Mouse (Mus musculus): ENCODE measurements around the gene Stard7.

Gene Stard7

DNA sequence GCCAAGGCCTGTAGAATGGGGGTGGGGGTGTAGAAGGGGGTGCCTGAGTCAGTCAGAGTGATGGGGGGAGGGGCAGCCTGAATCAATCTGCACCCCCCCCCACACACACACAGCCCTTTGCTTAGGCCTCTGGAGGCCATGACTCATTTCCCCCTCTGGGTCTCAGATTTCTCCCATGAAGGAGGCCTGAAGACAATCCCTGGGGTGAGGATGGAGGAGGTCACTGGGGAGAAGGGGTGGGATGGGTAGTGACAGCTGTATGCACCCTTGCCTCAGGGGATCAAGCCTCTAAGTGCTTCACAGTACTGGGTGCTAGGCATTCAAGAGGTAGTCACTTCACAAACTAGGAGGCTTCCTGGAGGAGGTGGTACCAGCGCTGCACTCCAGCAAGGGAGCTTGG lies 53.6 kb downstream of the Stard7 start:
- DNase-seq = no peak

DNA sequence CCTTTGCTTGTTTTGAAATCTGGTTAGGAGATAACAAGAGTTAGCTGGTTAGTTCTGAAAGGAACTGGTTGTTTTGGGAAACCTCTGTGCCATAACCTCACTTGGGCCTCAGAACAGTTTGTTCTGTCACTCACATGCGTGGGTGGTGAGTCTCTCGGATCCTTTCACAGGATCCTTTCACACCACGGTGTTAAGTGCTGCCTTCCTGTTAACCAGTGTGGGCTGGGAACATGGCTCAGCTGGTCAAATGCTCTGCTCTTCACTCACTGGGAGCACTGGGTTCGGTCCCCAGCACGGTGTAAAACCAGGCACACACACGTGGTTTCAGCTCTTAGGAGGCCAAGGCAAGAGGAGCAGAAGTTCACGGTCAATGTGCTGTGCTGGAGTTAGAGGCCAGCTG lies 54.4 kb downstream of the Stard7 start:
- DNase-seq = no peak

GRCm38 (mm10) chr2:127328090-127328851 lies 58.3 kb downstream of the Stard7 start:
- peak in 1 of 2 experiments; percentile 27 for DNase-seq

- peak; percentile 71 to 73 for DNase-seq
Observed at GRCm38 (mm10) chr2:127332807-127333570, 63.0 kb downstream of the Stard7 start.

DNA sequence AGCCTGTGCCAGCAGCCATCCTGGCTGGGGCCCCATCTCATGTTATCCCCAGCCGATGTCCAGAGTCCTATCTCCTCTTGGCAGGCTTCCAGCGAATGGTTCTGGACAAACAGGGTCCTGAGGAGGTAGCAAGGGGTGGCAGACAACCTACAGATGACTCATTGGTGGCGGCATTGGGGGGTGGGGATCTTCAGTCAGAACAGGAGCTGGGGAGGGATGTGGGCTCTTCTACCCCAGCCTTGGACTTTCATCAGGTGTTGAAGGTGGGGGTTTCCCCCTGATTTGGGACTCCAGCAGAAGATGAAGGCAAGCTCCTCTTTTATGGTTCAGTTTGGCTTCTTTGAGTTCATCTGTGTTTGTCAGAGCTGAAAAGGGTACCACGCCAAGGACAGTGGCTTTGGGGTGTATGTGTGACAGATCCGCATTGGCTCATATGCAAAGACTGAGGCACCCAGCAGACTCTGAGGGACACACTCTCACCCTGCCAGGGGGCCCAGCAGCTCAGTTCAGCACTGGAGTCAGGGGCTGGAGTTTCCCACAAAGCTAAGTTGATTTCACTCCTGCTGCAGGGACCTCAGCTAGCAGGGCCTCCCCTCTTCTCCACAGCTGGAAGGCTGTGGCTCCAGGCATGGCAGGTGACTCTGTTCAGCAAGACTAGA lies 64.1 kb downstream of the Stard7 start:
- DNase-seq = peak; percentile 68

- peak; percentile 94 to 95 for DNase-seq
Observed at GRCm38 (mm10) chr2:127335078-127335541, 65.1 kb downstream of the Stard7 start.

DNA sequence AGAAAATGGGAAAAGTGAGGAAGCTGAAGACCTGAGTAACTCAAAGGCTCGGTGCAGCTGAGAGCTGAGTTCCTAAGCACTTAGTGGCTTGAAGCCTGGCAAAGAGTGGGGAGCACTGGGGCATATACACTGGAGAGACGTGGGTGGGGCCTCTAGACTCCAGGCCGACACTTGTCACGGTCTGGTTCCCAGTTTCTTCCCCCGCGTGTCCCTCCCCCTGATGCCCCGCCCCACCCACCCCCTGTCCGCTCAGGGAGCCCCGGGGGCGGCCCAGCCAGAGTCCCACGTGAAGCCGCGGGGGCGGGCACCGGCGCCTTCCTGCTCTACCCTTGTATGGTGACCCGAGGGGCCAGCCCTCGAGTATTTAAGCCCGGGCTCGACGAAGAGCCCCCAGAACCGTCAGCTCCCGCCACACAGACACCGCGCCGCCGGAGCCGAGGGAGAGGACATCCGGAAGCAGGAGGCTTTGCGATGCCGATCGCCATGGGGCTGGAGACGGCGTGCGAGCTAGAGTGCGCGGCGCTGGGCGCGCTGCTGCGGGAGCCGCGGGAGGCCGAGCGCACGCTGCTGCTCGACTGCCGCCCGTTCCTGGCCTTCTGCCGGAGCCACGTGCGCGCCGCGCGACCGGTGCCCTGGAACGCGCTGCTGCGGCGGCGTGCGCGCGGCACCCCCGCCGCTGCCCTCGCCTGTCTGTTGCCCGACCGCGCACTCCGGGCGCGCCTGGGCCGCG lies 65.9 kb downstream of the Stard7 start, which contains the start of gene Dusp2:
Gene Dusp2, plus strand, starts transcription at position 393 of the 730 bp plus-strand sequence.
- DNase-seq = peak; percentile 99

GRCm38 (mm10) chr2:127336497-127336832 lies 66.4 kb downstream of the Stard7 start:
- no peak for DNase-seq

- no peak for DNase-seq
Observed at GRCm38 (mm10) chr2:127336885-127337284, 66.9 kb downstream of the Stard7 start.

DNA sequence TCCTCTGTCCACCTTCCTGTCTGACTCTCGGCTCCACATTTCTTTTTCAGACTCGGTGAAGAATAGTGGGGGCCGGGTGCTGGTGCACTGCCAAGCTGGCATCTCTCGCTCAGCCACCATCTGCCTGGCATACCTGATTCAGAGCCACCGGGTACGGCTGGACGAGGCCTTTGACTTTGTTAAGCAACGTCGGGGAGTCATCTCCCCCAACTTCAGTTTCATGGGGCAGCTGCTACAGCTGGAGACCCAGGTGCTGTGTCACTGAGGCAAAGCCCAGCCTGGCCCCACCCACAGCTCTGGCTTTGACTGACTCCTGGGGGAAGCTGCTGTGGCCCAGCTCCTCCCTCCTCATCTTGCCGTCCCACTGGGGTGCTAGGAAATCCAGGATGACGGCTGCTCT lies 67.5 kb downstream of the Stard7 start:
- DNase-seq = peak; percentile 72 to 74

GRCm38 (mm10) chr2:127338012-127338411 lies 68.0 kb downstream of the Stard7 start:
- peak; percentile 88 to 90 for DNase-seq

GRCm38 (mm10) chr2:127338416-127338815 lies 68.4 kb downstream of the Stard7 start, which contains the start of gene Astl:
Gene Astl, plus strand, starts transcription at chr2:127338639.
- no peak for DNase-seq

DNA sequence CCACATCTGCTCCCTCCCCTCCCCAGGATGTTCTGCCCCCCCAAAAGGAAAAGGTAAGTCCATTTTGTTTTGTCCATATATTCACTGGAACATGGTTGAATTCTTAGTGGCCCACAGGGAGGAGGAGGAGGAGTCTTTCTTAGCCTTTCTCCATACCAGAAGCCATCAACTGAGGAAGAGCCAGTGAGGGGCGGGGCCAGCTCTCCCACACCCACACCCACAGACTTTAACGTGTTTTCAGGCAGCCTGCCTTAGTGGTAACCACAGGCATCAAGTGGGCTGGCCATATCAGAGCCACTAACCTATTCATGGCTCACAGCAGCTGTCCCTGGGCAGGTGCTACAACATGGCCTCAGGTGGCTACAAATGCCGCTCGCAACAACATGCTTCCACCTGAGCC lies 68.8 kb downstream of the Stard7 start:
- DNase-seq = peak; percentile 66

GRCm38 (mm10) chr2:127339262-127339661 lies 69.2 kb downstream of the Stard7 start:
- peak in 1 of 2 experiments; percentile 18 for DNase-seq

GRCm38 (mm10) chr2:127341159-127341558 lies 71.1 kb downstream of the Stard7 start:
- peak; percentile 84 to 87 for DNase-seq

DNA sequence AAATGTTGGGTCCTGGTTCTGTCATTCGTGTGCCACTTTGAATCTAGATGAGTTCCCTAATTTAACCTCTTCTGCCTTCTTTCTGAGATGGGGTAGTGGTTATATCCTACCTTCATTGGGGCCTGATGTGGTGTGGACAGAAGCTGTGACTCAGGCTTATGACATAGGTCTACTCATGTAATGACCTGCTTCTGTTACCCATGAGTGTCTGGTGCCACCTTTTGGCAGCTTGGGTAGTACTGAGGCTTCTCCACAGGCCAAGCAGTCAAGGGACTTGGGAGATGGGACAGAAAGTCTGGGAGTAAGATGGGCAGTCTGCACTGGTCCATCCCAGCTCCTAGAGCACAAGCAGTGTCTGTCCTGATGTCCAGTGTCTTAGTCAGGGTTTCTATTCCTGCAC lies 76.3 kb downstream of the Stard7 start:
- peak; percentile 46 to 60 for DNase-seq

- DNase-seq = no peak
Observed at GRCm38 (mm10) chr2:127347147-127347985, 77.3 kb downstream of the Stard7 start.
